Mouse (Mus musculus) layer of hippocampus, postnatal 14 days (tissue): ENCODE results near the gene Nfkb2. TPM values are rescaled to one million over a fixed set of nuclear protein-coding genes. Genes with fewer than 3 reads are reported as not detected.

Experiments used
- DNase-seq, 2 experiments: peaks; one replicate each; pipeline ENCODE4 v3.0.0; 2021 to 2022; ENCODE audit warnings: low spot score in 2 of 2, mixed read lengths in 1 of 2
- long read RNA-seq, 2 experiments: library from polyadenylated mRNA; stranded (forward); transcript quantifications; one replicate each; pipeline ENCODE4 v2.0.0; 2021
- total RNA-seq, 2 experiments: library from RNA; stranded (reverse); gene quantifications; 2 replicates each; pipeline ENCODE4 v1.2.3; 2021

Nfkb2 gene
- 1 to 10 TPM; 2.3 to 2.6 TPM for total RNA-seq
- long read RNA-seq, experiment 1, partial matches to known transcripts = 0 of 1 reads
- long read RNA-seq, experiment 1, other reads (novel, unspliced or antisense) = 0 of 1 reads
- long read RNA-seq, experiment 2, partial matches to known transcripts = 0 of 1 reads
- long read RNA-seq, experiment 2, other reads (novel, unspliced or antisense) = 0 of 1 reads

DNA sequence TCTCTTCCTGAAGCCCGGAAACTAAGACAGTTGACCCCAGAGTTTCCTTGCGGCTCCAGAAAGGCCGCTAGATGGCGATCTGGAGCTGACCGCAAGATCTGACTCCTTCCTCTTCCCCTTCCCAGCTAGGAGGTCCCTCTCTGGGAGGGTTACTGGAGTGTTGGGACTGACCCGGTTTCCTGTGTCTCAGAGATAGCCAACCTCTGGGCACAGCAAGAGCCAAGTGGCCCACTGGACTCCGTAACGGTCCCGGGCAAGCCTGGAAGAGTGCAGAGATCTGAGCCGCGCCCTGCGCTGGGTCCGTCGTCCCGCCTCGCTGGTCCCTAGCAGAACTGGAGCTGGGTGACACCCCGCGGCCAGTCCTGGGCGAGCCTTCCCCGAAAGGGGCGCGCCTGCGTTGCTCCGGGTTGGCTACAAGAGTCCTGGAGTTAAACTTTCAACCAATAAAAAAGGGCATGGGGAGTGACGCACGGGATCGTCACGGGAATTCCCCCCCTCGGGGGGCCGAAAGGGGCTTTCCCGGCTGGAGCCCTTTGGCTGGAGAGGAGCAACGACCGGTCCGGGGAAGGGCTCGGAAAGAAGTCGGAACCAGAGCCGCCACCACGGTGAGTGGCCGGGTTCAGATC lies at the start of gene Nfkb2:
Gene Nfkb2, plus strand, starts transcription at position 105 of the 626 bp plus-strand sequence.
- DNase-seq = peak; percentile 83 to 86

DNA sequence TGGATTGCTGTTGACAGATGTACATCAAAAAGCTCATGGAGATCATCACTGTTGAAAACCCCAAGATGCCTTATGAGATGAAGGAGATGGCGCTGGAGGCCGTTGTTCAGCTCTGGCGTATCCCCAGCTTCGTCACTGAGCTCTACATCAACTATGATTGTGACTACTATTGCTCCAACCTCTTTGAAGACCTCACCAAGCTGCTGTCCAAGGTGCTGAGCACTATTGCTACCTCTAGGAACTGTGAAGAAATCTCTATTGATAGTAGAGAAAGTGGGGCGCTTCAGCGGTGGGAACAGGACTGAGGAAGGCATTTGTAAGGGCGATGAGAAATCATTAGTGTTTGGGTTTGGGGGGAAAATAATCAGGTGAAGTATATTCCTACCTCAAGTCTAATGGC lies 39.4 kb upstream of the Nfkb2 start:
- DNase-seq = no peak

DNA sequence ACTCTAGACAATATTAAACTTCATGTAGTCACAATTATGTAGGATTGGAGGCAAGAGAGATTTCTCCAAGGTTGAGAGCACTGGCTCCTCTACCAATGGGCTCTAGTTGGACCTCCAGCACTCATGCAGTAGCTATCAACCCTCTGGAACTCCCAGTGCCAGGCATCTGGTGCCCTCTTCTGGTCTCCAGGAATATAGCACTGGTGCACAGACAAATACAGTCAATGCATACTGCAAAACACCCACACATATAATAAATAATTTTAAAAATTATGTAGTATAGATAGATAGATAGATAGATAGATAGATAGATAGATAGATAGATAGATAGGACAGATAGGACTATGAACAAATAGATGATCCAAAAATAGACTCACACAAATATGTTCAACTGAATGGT lies 28.8 kb upstream of the Nfkb2 start:
- DNase-seq = no peak

DNA sequence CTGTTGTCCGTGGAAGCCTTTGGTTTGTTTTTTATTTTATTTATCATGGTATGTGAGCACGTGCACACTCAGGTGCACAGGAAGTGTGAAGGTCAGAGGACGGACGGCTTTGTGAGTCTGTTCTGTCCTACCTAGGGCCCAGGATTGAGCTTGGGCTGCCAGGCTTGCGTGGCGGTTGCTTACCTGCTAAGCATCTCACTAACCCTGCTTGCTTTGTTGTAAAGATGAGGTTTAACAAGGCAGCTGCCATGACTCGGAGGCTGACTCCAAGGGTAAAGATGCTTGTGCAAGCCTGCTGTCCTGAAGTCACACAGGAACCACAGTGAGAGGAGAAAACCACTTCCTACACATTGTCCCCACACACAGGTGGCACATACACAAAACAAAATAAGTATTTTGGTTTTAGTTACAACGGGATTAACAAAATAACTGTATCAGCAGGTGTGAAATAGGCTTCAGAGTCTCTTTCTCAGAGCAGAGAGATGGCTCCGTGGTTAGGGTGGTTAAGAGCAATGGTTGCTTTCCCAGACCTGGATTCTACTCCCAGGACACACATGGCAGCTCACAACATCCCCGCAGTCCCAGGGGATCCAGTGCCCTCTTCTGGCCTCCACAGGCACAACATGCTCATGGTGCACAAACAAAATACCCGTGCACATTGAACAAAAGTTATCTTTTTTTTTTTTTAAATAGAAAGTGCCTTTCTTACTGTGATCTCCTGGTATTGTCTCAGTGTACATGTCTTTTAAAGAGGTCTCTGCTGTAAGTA lies 21.9 kb upstream of the Nfkb2 start:
- no peak for DNase-seq

DNA sequence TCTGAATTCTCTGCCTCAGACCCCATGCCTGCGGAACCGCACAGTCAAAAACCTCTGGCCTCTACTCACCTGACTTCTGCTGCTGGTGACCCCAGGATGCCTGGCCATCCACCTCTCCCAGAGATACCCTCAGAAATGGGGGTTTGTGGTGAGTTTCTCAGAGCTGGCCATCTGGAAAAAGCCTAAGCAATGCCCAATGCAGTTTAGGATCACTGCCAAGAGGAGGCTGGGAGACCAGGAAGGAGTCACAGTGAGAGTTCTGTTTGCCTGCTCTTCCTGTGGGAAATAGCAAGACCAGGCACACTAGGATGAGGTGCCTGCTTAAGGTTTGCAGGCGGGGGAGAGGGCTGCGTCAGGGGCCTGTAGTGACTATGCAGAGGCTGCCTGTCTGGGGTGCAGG lies 19.4 kb upstream of the Nfkb2 start:
- DNase-seq = no peak

DNA sequence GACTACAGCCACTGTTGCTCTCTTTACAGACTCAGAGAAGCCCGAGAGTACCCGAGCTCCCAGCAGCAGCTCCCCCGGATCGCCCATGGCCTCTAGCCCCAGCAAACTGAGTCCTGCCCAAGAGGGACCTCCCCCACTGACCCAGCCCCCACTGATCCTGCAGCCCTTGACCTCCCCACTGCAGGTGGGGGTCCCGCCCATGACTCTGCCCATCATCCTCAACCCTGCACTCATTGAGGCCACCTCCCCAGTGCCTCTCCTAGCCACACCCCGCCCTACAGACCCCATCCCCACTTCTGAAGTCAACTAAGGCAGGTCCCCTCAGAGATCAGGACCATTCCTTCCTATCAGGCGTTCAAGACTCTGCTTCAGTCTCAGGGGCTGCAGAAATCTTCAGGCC lies 18.5 kb upstream of the Nfkb2 start:
- DNase-seq = no peak

DNA sequence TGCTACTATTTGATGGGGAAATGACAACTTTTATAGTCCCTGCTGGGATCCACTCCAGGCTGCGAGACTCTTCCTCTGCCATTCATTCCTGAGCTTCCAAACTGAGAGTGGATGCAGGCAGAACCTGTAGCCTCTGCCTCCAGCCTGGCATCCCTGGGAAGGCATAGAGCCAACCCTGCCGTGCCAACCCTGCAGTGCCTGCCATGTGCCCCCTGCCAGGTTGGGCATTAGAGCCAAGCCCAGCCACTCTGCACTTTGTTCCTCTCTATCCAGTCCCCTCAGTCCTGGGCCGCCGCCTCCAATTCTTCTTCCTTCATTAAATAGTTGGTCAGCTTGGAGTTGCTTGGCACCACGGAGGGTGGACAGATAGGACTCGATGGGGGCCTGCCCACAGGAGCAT lies 18.1 kb upstream of the Nfkb2 start:
- no peak for DNase-seq

DNA sequence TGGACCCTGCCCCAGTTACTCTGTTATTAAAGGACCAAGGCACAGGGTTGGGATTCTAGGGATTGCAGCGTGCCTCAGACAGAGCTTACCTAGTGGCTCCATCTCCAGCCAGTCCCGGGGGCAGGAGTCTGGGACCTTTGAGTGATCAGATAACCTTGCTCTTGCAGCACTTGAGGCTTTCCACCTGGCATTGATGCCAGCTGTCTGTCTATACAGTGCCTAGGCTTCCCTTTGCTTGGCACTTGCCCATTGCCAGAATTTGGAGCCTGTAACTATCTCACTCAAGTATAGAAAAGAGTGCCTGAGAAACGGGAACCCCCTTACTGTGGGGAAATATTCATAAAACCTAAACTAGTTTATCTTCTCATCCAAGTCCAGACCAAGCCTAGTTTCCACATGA lies 17.2 kb upstream of the Nfkb2 start:
- no peak for DNase-seq

DNA sequence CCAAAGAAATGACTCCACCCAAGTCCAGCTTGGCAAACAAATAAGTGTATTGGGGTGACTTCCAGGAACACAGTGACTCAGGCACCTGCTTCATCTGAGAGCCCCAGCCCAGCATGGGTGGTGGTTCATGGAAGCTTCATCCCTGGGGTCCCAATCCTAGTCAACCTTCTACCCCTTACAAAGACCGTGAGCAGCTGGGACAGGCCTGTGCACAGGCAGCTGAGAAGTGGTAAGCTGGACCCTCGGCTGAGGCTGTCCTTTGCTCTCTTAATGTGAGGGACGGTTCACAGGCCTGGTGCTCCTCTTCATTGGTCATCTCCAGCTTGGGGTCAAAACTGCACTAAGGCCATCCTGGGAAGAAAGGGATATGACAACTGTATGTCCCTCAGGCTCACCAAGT lies 16.6 kb upstream of the Nfkb2 start:
- DNase-seq = no peak

DNA sequence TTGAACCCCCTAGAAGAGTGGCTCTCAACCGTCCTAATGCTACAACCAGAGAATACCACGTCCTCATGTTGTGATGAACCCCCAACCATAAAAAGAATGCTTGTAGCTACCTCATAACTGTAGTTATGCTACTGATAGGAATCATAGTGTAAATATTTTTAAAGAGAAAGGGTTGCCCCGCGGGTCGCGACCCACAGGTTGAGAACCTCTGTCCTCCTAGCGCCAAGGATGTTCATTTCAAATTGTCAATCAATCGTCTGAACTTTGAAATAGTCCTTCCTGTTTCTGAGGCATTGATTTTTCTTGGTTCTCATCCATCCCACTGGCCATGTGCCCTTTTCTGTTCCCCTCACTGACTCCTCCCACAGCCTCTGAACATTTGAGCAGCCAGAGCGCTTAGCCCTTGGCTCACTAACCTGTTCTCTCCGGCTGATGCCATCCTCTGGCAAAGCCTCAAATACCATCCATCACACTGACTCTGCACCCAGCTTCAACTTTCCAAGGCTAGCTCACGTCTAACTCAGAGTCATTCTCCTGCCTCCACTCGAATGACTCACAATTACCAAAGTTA lies 13.5 kb upstream of the Nfkb2 start:
- no peak for DNase-seq

DNA sequence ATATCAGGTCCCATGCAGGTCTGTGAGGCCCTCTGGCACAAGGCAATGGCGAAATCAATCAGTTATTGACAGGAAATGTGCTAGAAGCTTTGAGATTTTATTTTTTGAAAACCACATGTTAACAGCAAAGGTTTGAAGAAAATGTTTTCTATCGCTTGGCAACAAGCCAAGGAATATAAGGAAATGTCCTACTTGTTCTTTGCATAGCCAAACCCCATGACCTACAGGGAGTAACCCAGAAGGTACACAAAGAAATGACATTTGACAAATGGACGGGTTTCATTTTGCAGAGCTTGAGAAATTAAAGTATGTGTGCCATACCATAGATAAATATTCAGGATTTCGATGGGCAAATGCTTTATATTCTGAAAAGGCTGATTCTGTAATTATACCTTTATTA lies 7.2 kb upstream of the Nfkb2 start:
- DNase-seq = no peak

DNA sequence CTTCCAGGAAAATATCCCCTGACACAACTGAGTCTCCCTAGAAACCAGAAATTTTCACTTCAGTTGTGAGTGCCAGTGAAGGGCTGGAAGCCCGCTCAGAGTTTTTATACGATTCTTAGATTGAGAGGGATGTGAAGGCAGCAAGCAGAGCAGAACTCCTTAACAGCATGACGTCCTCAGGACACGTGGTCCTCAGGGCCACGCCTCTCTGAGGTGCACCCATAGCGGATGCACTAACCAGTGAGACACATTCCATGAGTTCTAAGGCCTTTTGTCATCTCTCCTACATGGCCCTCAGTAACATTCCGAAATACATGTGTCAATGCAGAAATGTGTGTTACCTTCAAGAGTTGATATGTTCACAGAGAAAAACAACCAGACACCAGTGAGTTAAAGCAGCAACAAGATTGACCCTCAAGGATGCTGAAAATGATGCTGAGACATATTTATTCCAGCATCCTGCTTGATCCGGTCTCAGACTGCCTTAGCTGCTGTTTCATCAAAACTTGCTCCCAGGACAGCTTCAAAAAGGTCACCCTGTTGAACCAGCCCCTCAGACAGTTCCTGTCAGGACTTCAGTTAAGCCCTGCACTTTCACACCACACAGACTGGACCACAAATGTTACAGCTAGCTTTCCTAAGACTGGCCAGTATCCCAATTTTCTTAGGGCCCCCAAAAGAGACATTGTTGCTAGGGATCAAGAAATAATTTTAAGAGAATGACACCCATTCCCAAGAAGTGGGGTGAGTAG lies 3.6 kb upstream of the Nfkb2 start:
- DNase-seq = no peak

DNA sequence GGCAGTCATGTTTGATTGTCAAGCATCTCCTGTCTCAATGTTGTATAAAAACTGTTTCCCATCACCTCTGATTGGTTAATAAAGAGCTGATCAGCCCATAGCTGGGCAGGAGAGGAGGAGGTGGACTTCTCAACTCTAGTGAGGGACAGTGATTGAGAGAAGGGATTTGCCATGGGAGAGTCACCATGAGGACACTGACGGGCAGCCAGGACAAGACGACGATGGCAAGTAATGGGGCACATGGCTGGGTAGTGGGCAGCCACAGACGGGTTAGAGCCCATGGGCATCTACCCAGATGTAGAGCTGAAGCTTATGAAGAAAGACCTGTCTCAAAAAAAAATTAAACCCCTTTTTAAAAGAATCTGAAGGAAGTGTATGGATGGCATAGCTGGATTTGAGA lies 1.6 kb upstream of the Nfkb2 start:
- no peak for DNase-seq

DNA sequence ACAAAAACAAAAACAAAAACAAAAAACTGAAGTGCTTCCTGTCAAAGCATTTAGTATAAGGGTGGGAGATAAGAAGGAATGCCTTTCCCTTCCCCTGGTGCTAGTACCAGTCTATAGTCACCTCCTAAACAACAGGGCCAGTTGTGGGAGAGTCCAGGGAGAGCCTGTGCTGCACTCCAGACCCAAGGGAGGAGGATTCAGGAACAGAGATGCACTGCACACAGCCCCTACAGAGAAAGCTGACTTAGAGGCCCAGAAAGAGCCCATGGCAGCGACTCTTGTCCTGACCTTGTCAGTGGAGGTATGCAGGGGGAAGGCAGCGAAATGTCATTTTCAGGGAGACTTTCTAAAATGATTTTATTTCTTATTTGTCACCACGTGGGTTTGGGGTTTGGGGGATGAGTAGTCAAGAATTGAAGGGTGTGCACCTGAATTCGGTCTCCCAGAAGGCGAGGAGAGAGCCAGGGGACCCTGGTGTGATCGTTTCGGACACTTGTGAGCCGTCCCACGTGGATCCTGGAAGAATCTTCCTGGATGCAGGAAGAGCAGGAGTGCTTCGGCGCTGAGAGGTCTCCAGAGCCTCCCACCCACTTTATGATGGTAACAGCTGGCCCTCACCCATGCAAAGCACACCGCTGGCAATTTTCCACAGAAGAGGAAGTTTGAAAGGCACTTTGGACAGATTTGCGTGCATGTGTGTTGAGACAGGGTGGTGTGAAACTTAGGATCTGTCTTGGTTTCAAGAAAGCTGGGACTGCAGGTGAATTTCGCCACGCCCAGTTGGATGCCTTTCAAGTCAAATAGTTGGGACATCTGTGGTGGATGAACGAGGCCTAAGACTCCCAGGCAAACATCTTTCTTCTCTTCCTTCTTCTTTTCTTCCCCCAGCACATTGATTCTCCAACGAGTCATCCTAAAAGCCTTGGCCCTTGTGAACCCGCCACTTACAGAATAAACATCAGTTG lies 587 bp upstream of the Nfkb2 start:
- no peak for DNase-seq

DNA sequence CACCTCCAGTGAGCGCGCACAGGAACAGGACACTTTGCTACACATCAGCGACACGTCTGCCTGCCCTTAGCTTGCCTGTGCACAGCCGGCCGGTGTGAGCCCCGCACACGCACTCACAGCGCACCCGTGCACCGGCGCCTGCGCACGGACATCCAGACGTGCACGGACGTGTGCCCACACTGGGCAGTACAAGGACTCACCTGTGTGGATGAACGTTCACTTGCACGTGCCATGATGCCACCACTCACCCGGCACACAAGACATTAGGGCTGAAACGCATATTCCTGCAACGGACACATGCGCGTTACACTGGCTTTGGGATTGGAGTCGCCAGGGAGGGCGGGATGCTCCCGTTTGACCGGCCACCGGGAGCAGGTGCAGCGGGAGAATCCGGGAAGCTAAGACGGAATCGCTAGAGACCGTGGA lies 801 bp downstream of the Nfkb2 start:
- DNase-seq = no peak

DNA sequence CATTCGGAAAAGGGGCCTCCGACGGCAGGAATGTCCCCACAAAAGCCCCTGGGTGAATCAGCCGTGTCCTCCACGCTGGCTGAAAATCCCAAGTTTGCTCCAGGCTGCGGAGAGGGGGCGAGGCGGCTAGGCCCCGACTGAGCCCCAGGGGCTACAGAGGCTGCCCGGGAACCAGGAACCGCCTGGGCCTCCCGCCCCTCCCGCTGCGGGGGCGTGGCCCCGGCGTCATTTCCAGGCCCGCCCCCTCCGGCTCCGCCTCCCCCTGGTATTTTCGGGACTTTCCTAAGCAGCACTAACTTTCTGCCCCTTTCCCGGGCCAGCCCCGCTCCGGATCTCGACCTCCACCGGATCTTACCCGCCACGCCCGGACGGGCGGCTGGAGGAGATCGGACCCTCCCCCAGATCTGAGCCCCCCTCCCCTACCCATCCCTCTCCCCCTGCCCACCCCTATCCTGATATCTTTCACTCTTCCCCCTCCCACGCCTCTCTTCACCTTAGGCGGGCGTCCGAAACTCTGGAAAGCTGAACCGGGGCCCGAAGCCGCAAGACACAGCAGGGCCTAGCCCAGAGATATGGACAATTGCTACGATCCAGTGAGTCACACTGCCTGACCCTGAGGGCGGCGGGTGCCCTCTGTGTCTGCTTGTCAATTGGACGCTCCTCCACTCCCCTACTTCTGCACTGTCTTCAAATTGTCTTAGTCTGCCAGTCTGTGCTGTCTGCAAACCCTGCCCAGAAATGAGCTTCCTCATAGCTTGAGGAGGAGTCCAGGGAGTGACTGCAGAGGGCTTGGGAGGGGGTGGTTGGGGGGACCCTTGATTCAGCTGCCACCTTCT lies 1.5 kb downstream of the Nfkb2 start:
- DNase-seq = peak; percentile 54 to 72

DNA sequence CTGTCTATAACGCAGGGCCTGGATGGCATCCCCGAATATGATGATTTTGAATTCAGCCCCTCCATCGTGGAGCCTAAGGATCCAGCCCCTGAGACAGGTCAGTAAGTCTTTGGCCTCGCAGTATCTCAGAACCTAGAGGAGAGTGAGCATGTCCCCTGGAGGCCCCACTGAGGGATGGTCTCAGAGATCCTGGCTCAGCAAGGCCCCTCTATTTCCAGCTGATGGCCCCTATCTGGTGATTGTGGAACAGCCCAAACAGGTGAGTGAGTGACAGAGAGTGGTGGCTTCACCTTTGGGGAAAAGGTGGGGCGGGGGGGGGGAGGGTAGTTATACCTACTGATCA lies 2.1 kb downstream of the Nfkb2 start:
- no peak for DNase-seq

DNA sequence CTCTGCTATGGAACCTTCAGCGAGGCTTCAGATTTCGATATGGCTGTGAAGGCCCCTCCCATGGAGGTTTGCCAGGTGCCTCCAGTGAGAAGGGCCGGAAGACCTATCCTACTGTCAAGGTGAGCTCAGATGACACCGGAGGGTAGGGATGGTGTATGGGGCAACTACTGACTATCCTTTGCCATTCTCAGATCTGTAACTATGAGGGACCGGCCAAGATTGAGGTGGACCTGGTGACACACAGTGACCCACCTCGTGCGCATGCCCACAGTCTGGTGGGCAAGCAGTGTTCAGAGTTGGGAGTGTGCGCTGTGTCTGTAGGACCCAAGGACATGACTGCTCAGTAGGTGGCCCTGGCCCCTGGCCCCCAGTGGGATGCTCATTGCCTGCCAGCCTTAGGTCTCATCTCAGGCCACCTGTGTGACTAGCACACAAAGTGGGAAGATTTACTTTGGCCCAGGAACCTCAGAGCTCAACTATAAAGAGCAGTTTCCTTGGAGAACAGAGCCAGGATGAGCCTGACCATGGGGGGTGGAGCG lies 2.7 kb downstream of the Nfkb2 start:
- no peak for DNase-seq

DNA sequence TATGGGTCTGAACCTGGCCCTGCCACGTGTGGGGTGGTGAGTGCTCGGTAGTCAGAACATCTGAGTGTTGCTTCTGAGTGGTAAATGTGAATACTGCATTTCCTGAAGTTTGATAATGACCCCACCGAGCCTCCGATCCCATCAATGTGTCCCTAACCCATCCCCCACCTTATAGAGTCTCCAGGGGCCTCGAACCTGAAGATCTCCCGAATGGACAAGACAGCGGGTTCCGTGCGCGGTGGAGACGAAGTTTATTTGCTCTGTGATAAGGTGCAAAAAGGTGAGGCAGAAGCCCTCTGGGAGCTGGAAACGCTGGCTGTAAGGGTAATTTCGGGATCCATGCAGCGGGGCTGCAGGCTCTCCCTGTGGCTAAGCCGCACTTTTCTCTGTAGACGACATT lies 3.7 kb downstream of the Nfkb2 start:
- DNase-seq = no peak
